Mouse (Mus musculus) heart, adult 2 months (tissue): ENCODE measurements around the gene Cym.

Experiments used
- CTCF ChIP-seq: fragments of 200-600 bp; IDR thresholded peaks from 2 replicates; pipeline ENCODE4 v1.8.1; 2022; ENCODE audit warnings: antibody characterized with exemption, mild to moderate bottlenecking, moderate library complexity
- EP300 ChIP-seq: fragments of 200-500 bp; IDR thresholded peaks from 2 replicates; pipeline ENCODE4 v1.6.1; 2011; ENCODE audit warnings: low read depth, low read length, control low read depth; ENCODE audit not compliant: insufficient read depth
- POLR2A ChIP-seq: fragments of 200-500 bp; IDR thresholded peaks from 2 replicates; pipeline ENCODE4 v1.6.1; 2011; ENCODE audit warnings: mild to moderate bottlenecking, low read depth, low read length, control low read depth; ENCODE audit not compliant: insufficient read depth

- TF ChIP-seq POLR2A: no peak
- TF ChIP-seq EP300: no peak
- no peak for TF ChIP-seq CTCF
These were observed 45.0 kb downstream of the Cym start for GRCm38 (mm10) chr3:107176501-107176900.
